Mouse (Mus musculus): Measurements from ENCODE around the gene Kpnb1.

- TF ChIP-seq CTCF (IDR thresholded peaks at IDR 0.05; ENCODE audit: low read depth, low read length) (no peak), POLR2A (IDR thresholded peaks at IDR 0.05; ENCODE audit: borderline replicate concordance, low read depth, low read length) (no peak)
Measured at GRCm38 (mm10) chr11:97150411-97151330, 37.0 kb downstream of the Kpnb1 start.

All from bone marrow macrophage, adult 2 months (primary cell).